Mouse (Mus musculus): ENCODE measurements around the gene Lbp.

The Lbp gene

DNA sequence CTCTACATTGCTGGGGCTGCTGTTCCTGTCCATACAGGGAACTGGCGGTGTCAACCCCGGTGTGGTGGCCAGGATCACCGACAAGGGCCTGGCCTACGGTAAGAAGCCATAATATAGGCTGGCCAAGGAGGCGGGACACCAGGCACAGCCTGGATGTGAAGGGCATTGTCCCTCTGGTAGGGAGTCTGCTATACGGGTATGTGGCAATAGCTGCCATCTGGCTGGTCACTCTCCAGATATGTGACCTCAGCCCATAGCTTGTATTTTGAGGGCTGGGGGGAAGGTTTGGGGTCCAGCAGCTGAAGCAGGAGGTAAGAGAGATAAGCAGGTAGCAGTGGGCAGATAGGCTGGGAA lies 380 bp downstream of the Lbp start:
- in situ Hi-C loops (cut with MboI, MseI) = no loop called here

- in situ Hi-C loops (cut with MboI, MseI) = no loop called here
These were observed 2.0 kb downstream of the Lbp start for GRCm38 (mm10) chr2:158308276-158308675.

DNA sequence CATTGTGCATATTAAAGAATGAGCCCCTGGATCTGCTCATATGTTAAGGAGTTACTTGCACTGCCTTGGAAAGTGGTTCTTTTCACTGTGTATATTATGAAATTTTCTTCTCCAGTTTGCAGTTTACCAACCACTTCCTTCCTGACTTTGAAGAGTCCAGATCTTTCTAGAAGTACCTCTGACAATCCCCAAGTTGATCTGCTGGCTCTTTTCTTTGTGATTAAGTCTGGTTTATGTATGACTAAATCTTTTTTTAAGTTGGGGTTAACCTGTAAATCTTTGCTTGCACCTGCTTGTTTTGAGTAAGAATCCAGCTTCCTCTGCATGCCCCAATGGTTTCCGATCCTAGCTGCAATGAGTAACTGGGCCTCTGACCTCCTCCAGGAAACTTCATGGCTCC lies 6.8 kb downstream of the Lbp start:
- in situ Hi-C loops (cut with MboI, MseI) = loop anchor here in 1 of 2 experiments (5.0 kb wide), 1 partner anchor 96 kb away; no protein-coding TSS in a partner anchor

GRCm38 (mm10) chr2:158316371-158316770 lies 10.1 kb downstream of the Lbp start:
- in situ Hi-C loops (cut with MboI, MseI) = no loop called here

DNA sequence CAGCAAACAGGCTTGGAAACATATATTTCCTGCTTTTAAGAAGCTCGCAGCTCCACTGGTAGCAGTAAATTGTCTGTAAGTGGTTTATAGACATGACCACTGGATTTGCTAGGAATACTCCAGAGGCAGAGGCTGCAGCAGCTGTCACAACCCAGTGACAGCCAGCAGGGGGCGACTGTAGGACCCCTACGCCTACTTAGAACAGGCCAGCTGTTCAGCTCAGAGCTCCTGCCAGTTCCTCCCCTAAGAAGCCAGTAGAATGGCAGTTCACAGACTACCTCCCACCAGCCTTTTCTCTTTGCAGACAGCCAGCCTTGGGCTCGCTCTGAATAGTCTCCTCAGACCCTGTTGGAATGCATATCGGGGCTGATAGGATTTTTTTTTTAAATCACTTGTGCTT lies 10.7 kb downstream of the Lbp start:
- in situ Hi-C loops (cut with MboI, MseI) = no loop called here

DNA sequence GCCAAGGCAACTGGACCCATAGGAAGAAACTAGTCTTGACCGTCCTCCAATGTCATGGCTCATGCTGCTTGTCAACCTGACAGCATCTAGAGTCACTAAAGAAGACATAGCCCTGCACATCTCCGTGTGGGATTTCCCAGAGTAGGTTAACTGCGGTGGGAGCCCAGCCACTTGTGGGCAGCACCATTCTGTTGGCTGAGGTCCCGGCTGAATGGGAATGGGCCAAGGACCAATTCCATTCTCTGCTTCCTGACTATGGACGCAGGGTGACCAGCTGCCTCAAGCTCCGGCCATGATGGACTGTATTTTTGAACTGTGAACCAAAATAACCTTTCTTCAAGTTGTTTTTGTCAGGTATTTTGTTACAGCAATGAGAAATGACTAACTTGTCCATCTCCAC lies 15.3 kb downstream of the Lbp start:
- in situ Hi-C loops (cut with MboI, MseI) = no loop called here

GRCm38 (mm10) chr2:158322845-158323244 lies 16.6 kb downstream of the Lbp start:
- in situ Hi-C loops (cut with MboI, MseI) = no loop called here

- in situ Hi-C loops (cut with MboI, MseI) = no loop called here
These were observed 18.4 kb downstream of the Lbp start for GRCm38 (mm10) chr2:158324531-158325190.

DNA sequence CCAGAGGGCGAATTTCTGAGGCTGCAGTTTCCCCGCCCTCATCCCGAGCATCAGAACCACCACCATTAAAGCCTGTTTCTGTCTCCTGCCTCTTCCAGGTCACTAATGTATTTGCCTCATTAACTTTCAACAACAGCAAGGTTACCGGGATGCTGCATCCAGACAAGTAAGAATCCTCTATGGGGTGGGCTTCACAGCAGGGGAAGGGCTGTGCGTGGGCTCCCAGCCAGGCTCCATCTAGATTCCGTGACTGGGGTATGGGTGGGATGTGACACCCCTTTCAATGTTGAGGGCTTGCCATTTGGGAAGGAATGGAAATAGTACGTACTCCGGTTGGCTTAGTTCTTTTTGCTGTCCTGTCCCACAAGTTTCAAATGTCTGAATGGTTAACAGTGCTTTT lies 19.3 kb downstream of the Lbp start:
- in situ Hi-C loops (cut with MboI, MseI) = no loop called here

- in situ Hi-C loops (cut with MboI, MseI) = no loop called here
These were observed 28.1 kb downstream of the Lbp start for GRCm38 (mm10) chr2:158334356-158334755.

DNA sequence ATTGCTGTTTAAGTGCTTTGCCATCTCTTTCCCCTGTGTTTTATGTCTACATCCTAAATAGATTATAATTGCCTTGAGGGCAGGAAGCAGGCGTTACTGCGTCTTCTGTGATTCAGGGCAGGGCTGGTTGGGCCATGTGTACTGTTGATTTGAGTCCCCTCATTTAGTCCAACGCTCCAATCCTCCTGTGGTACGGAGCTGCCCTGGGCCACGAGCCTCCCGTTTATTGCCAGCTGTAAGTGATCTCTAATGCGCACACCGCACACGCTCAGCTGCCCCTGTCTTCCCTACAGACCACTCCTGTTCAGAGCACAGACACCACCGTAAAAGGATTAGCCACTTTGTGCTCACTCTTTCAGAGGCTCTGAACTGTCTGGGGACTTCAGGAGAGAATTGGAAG lies 31.4 kb downstream of the Lbp start:
- in situ Hi-C loops (cut with MboI, MseI) = loop anchor here in 1 of 2 experiments (5.0 kb wide), 1 partner anchor 55 kb away; no protein-coding TSS in a partner anchor

GRCm38 (mm10) chr2:158339948-158340564 lies 33.8 kb downstream of the Lbp start:
- in situ Hi-C loops (cut with MboI, MseI) = loop anchor here (5.0 kb wide), 2 partner anchors 58 to 133 kb away; no protein-coding TSS in a partner anchor

- in situ Hi-C loops (cut with MboI, MseI) = loop anchor here in 1 of 2 experiments (5.0 kb wide), 2 partner anchors 59 to 134 kb away; no protein-coding TSS in a partner anchor
These were observed 35.0 kb downstream of the Lbp start for GRCm38 (mm10) chr2:158341324-158341723.

GRCm38 (mm10) chr2:158343495-158343894 lies 37.2 kb downstream of the Lbp start:
- in situ Hi-C loops (cut with MboI, MseI) = loop anchor here in 1 of 2 experiments (5.0 kb wide), 2 partner anchors 61 to 136 kb away; no protein-coding TSS in a partner anchor

DNA sequence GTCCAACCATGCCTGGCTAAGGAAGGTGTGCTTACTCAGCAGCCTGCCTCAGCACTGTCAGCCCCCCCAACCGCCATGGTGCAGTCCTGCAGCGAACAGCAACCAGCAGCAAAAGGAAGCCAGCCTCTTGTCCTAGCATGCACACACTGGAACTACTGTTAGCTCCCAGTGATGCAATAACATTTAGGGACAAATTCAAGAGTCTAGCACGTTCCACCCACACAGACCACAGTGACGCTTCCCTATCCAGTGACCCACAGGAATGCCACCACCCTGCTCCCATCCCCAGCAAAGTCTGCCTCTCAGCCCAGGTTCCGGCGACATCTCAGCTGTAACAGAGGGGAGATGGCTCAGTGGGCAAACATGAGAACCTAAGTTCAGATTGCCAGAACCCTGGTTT lies 40.2 kb downstream of the Lbp start:
- in situ Hi-C loops (cut with MboI, MseI) = no loop called here

- in situ Hi-C loops (cut with MboI, MseI) = no loop called here
These were observed 41.6 kb downstream of the Lbp start for GRCm38 (mm10) chr2:158347868-158348267.

DNA sequence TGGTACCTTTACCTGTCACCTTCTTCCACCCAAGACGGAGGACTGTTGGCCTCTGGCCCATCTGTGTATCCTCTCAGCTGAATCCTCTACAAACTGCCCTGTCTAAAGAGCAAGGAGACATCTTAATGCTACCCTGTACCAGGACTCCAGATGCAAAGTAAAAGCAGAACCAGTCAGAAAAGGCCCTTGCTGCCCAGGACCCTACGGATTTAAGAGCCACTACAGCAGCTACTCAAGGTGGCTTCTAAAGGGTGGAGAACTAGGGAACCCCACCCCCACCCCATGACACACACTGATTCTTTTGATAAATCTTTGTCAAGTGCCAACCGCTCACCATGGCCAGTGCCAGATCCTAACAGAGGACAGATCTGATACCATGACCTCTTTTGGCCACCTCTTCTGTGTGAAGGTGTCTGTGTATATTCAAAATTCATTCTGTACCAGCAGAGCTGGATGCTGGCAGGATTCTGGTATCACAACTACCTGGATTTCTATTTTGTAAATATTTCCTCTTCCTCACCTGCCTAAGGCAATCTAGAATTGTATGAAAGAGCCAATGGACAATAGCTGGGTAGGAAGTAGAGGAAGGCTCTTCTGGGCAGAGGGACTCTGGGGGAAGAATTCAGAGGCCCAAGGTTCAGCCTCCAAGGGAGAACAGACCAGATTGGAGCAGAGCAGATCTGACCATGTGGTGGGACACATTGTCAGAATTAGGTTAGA lies 46.7 kb downstream of the Lbp start:
- in situ Hi-C loops (cut with MboI, MseI) = no loop called here

GRCm38 (mm10) chr2:158354348-158355114 lies 48.2 kb downstream of the Lbp start:
- in situ Hi-C loops (cut with MboI, MseI) = loop anchor here in 1 of 2 experiments (5.0 kb wide), 1 partner anchor 147 kb away; no protein-coding TSS in a partner anchor

DNA sequence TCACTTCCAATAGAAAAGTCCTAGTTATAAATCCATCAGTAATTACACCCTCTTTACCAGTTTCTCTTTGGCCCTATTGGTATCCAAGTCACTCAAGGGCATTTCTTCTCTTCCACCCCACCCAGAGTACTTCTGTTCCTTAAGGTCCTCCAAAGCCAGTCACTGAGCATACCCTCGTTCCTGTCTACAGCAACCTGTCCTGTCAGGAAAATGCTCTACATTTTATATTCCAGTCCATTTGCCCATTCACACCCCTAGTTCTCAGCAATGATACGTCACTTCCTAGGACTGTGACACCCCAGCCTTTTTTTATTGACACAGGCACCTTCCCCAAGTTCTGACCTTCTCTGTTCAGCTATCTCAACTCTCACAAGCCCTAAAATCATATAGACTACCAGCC lies 48.9 kb downstream of the Lbp start:
- in situ Hi-C loops (cut with MboI, MseI) = loop anchor here in 1 of 2 experiments (5.0 kb wide), 1 partner anchor 148 kb away; no protein-coding TSS in a partner anchor

- in situ Hi-C loops (cut with MboI, MseI) = loop anchor here in 1 of 2 experiments (5.0 kb wide), 1 partner anchor 149 kb away; no protein-coding TSS in a partner anchor
These were observed 49.8 kb downstream of the Lbp start for GRCm38 (mm10) chr2:158356121-158356520.

All from T-helper 17 cell (primary cell).